Mouse (Mus musculus): ENCODE measurements at regions not wholly inside any gene's neighbourhood (a gene's known extent, or its start where the extent isn't known, plus 50 kb on each side); places are given as distances from the start of the nearest gene placed in this dataset.

- no peaks in the 10 kb centered on the region for H3K4me1 ChIP-seq (replicated peaks; ENCODE audit: control insufficient read depth in 2 of 2, insufficient read depth in 2 of 2, low read length in 1 of 2)
- H3K4me3 ChIP-seq (ENCODE audit: insufficient read depth in 1 of 2, low read depth in 2 of 2, low read length in 2 of 2) = no peak overlapping the region
- H3K9me3 ChIP-seq (ENCODE audit: control insufficient read depth, low read length) = no peaks in the 10 kb centered on the region
- no peaks in the 10 kb centered on the region for H3K27me3 ChIP-seq (ENCODE audit: control insufficient read depth, insufficient read depth, low read length)
- 67% methylated on average over 1 of the region's 1 CpGs for WGBS (ENCODE audit: insufficient replicate concordance)
- no peak overlapping the region for H3K4me2 ChIP-seq (ENCODE audit: low read depth)
- H3K9ac ChIP-seq (replicated peaks) = no peak overlapping the region
- H3K36me3 ChIP-seq (replicated peaks; ENCODE audit: control insufficient read depth, insufficient read depth, low read depth) = no peaks in the 10 kb centered on the region
- ATAC-seq (ENCODE audit: insufficient read depth) (no peak), DNase-seq (ENCODE audit: low read depth in 3 of 3, low spot score in 3 of 3) (no peak)
- no peak overlapping the region for H3K27ac ChIP-seq
- TF ChIP-seq EP300 (IDR thresholded peaks at IDR 0.05; ENCODE audit: low read depth) = no peak
Measured at GRCm38 (mm10) chr13:99046737-99047136, 62.4 kb upstream of the 1700024P04Rik start.

GRCm38 (mm10) chr13:99042086-99042485 is 57.7 kb upstream of the 1700024P04Rik start:
- DNase-seq (ENCODE audit: low read depth in 3 of 3, low spot score in 3 of 3) = no peak
- no peaks in the 10 kb centered on the region for H3K9me3 ChIP-seq (ENCODE audit: control insufficient read depth, low read length)
- WGBS (ENCODE audit: insufficient replicate concordance) = 71% methylated on average over 6 of the region's 6 CpGs
- H3K9ac ChIP-seq (replicated peaks) = no peak overlapping the region
- ATAC-seq (ENCODE audit: insufficient read depth) = no peak
- no peaks in the 10 kb centered on the region for H3K27me3 ChIP-seq (ENCODE audit: control insufficient read depth, insufficient read depth, low read length)
- no peak overlapping the region for H3K4me3 ChIP-seq (ENCODE audit: insufficient read depth in 1 of 2, low read depth in 2 of 2, low read length in 2 of 2)
- no peak overlapping the region for H3K27ac ChIP-seq
- no peak for TF ChIP-seq EP300 (IDR thresholded peaks at IDR 0.05; ENCODE audit: low read depth)
- TF ChIP-seq CTCF (IDR thresholded peaks at IDR 0.05; ENCODE audit: low read depth) = no peak
- no peak overlapping the region for H3K4me2 ChIP-seq (ENCODE audit: low read depth)
- H3K36me3 ChIP-seq (replicated peaks; ENCODE audit: control insufficient read depth, insufficient read depth, low read depth) = no peaks in the 10 kb centered on the region
- no peaks in the 10 kb centered on the region for H3K4me1 ChIP-seq (replicated peaks; ENCODE audit: control insufficient read depth in 2 of 2, insufficient read depth in 2 of 2, low read length in 1 of 2)

GRCm38 (mm10) chr13:99041256-99041655 is 56.9 kb upstream of the 1700024P04Rik start:
- no peaks in the 10 kb centered on the region for H3K36me3 ChIP-seq (replicated peaks; ENCODE audit: control insufficient read depth, insufficient read depth, low read depth)
- no peak for DNase-seq (ENCODE audit: low read depth in 3 of 3, low spot score in 3 of 3)
- H3K4me3 ChIP-seq (ENCODE audit: insufficient read depth in 1 of 2, low read depth in 2 of 2, low read length in 2 of 2) = no peak overlapping the region
- H3K4me2 ChIP-seq (ENCODE audit: low read depth) = no peak overlapping the region
- no peaks in the 10 kb centered on the region for H3K4me1 ChIP-seq (replicated peaks; ENCODE audit: control insufficient read depth in 2 of 2, insufficient read depth in 2 of 2, low read length in 1 of 2)
- H3K27me3 ChIP-seq (ENCODE audit: control insufficient read depth, insufficient read depth, low read length) = no peaks in the 10 kb centered on the region
- H3K9ac ChIP-seq (replicated peaks) = no peak overlapping the region
- no peaks in the 10 kb centered on the region for H3K9me3 ChIP-seq (ENCODE audit: control insufficient read depth, low read length)
- 76% methylated on average over 6 of the region's 6 CpGs for WGBS (ENCODE audit: insufficient replicate concordance)
- TF ChIP-seq EP300 (IDR thresholded peaks at IDR 0.05; ENCODE audit: low read depth) (no peak), CTCF (IDR thresholded peaks at IDR 0.05; ENCODE audit: low read depth) (no peak)
- no peak overlapping the region for H3K27ac ChIP-seq
- no peak for ATAC-seq (ENCODE audit: insufficient read depth)

GRCm38 (mm10) chr13:99040846-99041245 is 56.5 kb upstream of the 1700024P04Rik start:
- Histone ChIP-seq H3K9ac (replicated peaks) (no peak overlapping the region), H3K27me3 (ENCODE audit: control insufficient read depth, insufficient read depth, low read length) (no peaks in the 10 kb centered on the region), H3K36me3 (replicated peaks; ENCODE audit: control insufficient read depth, insufficient read depth, low read depth) (no peaks in the 10 kb centered on the region), H3K27ac (no peak overlapping the region), H3K4me1 (replicated peaks; ENCODE audit: control insufficient read depth in 2 of 2, insufficient read depth in 2 of 2, low read length in 1 of 2) (no peaks in the 10 kb centered on the region), H3K9me3 (ENCODE audit: control insufficient read depth, low read length) (no peaks in the 10 kb centered on the region), H3K4me2 (ENCODE audit: low read depth) (no peak overlapping the region), H3K4me3 (ENCODE audit: insufficient read depth in 1 of 2, low read depth in 2 of 2, low read length in 2 of 2) (no peak overlapping the region)
- TF ChIP-seq EP300 (IDR thresholded peaks at IDR 0.05; ENCODE audit: low read depth) (no peak), CTCF (IDR thresholded peaks at IDR 0.05; ENCODE audit: low read depth) (no peak)
- 69% methylated on average over 6 of the region's 6 CpGs for WGBS (ENCODE audit: insufficient replicate concordance)
- DNase-seq (ENCODE audit: low read depth in 3 of 3, low spot score in 3 of 3) = no peak
- no peak for ATAC-seq (ENCODE audit: insufficient read depth)

- ATAC-seq (ENCODE audit: insufficient read depth) = no peak
- TF ChIP-seq CTCF (IDR thresholded peaks at IDR 0.05; ENCODE audit: low read depth) (no peak), EP300 (IDR thresholded peaks at IDR 0.05; ENCODE audit: low read depth) (no peak)
- H3K27me3 ChIP-seq (ENCODE audit: control insufficient read depth, insufficient read depth, low read length) = no peaks in the 10 kb centered on the region
- H3K4me2 ChIP-seq (ENCODE audit: low read depth) = no peak overlapping the region
- H3K27ac ChIP-seq = no peak overlapping the region
- H3K4me3 ChIP-seq (ENCODE audit: insufficient read depth in 1 of 2, low read depth in 2 of 2, low read length in 2 of 2) = no peak overlapping the region
- no peaks in the 10 kb centered on the region for H3K4me1 ChIP-seq (replicated peaks; ENCODE audit: control insufficient read depth in 2 of 2, insufficient read depth in 2 of 2, low read length in 1 of 2)
- DNase-seq (ENCODE audit: low read depth in 3 of 3, low spot score in 3 of 3) = no peak
- 43% methylated on average over 4 of the region's 4 CpGs for WGBS (ENCODE audit: insufficient replicate concordance)
- H3K36me3 ChIP-seq (replicated peaks; ENCODE audit: control insufficient read depth, insufficient read depth, low read depth) = no peaks in the 10 kb centered on the region
- no peak overlapping the region for H3K9ac ChIP-seq (replicated peaks)
- H3K9me3 ChIP-seq (ENCODE audit: control insufficient read depth, low read length) = no peaks in the 10 kb centered on the region
Measured at GRCm38 (mm10) chr13:99040171-99040570, 55.8 kb upstream of the 1700024P04Rik start.

GRCm38 (mm10) chr13:99039063-99039385 is 54.7 kb upstream of the 1700024P04Rik start:
- no peak for ATAC-seq (ENCODE audit: insufficient read depth)

More at GRCm38 (mm10) chr13:99039063-99039385, 54.7 kb upstream of the 1700024P04Rik start:
- no peaks in the 10 kb centered on the region for H3K27me3 ChIP-seq (ENCODE audit: control insufficient read depth, insufficient read depth, low read length)
- H3K9ac ChIP-seq (replicated peaks) = no peak overlapping the region
- H3K9me3 ChIP-seq (ENCODE audit: control insufficient read depth, low read length) = no peaks in the 10 kb centered on the region
- no peaks in the 10 kb centered on the region for H3K36me3 ChIP-seq (replicated peaks; ENCODE audit: control insufficient read depth, insufficient read depth, low read depth)
- H3K4me3 ChIP-seq (ENCODE audit: insufficient read depth in 1 of 2, low read depth in 2 of 2, low read length in 2 of 2) = no peak overlapping the region
- H3K4me2 ChIP-seq (ENCODE audit: low read depth) = no peak overlapping the region
- H3K27ac ChIP-seq = no peak overlapping the region
- no peak for TF ChIP-seq EP300 (IDR thresholded peaks at IDR 0.05; ENCODE audit: low read depth)
- TF ChIP-seq CTCF (IDR thresholded peaks at IDR 0.05; ENCODE audit: low read depth) = no peak
- DNase-seq (ENCODE audit: low read depth in 3 of 3, low spot score in 3 of 3) = no peak
- WGBS (ENCODE audit: insufficient replicate concordance) = 78% methylated on average over 7 of the region's 7 CpGs
- H3K4me1 ChIP-seq (replicated peaks; ENCODE audit: control insufficient read depth in 2 of 2, insufficient read depth in 2 of 2, low read length in 1 of 2) = no peaks in the 10 kb centered on the region
